Mouse (Mus musculus) stomach, postnatal 0 days (tissue): Measurements from ENCODE around the gene Timeless.
A peak's percentile ranks its signal among the peaks of the same experiment; 100 is the strongest.

Experiments
- CTCF ChIP-seq: IDR thresholded peaks from 2 replicates; pipeline ENCODE4 v1.5.1; 2016; ENCODE audit warnings: antibody characterized with exemption, low read depth, mild to moderate bottlenecking, moderate library complexity
- EP300 ChIP-seq: optimal IDR thresholded peaks from 2 replicates; pipeline ENCODE3; 2016; ENCODE audit warnings: antibody characterized with exemption

- TF ChIP-seq EP300: no peak
- peak; percentile 70 for TF ChIP-seq CTCF
These were observed 40.0 kb downstream of the Timeless start for GRCm38 (mm10) chr10:128271883-128272282.
